In the genomic region with DNA sequence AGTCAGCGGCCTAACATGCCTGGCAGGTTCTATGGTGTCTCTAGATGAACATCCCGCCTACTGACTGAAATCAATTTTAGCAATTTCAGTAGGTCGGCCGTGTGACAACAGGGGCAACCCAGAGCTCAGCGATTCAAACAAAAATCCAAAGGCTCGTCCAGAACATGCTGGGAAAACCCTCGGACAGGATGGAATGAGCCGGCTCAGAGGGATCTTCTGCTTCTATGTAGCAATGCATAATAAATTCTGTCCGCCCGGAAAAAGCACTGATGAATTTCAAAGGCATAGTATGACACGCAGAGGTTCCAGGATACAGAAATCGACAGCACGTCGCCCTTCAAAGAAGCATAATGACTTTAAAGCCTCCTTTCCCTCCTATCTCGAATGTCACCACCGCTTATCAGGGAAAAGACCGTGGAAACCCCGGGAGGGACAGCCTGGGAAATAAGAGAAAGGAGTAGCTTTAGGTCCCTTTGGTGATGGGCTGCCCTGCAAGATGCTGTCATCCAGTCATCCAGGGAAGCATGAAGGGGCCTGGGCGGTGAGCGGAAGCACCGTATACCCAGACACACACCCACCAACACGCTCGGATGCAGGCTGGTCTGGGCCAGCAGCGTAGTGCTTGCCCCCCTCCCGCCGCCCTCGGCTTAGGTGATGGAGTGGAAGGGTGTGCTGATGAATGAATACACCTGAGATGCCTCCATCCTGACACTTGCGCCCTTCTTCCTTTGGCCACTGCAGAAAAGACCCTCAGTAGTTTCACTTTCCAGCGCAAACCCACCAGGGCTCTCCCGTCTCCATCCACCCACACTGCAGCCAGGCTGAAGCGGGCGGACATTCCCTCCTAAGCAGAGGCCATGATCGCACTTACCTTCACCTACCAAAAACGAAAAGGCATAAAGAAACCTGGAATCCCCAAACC, we compare ENCODE assay signal across 8 mouse cellular contexts. TPM values are rescaled to one million over a fixed set of nuclear protein-coding genes. Genes with fewer than 3 reads are reported as not detected.
A peak's percentile ranks its signal among the peaks of the same experiment; 100 is the strongest.
DNase-seq lines count a peak whose midpoint lies in the region; TF ChIP-seq lines count a peak whose summit lies in the region.

No protein-coding gene starts in this region.

- no peaks in the 10 kb centered on the region for H3K79me2 ChIP-seq in C2C12 (ENCODE audit: control insufficient read depth, insufficient read depth)

- H3K4me3 ChIP-seq in C2C12 (ENCODE audit: insufficient read depth, poor library complexity, severe bottlenecking) (peak overlapping the region; percentile 48), ES-E14 (ENCODE audit: insufficient read depth in 1 of 2, low read depth in 1 of 2, low read length in 2 of 2, poor library complexity in 1 of 2, severe bottlenecking in 1 of 2) (peak overlapping the region; percentile 77 to 98)

- H3K36me3 ChIP-seq in C2C12 (ENCODE audit: control insufficient read depth, insufficient read depth) (no peaks in the 10 kb centered on the region), ES-E14 (ENCODE audit: control insufficient read depth, insufficient read depth, low read length, poor library complexity, severe bottlenecking) (no peaks in the 10 kb centered on the region)

- intact Hi-C loops in gastrocnemius, postnatal 14 days (cut with DNase I; ENCODE audit: low total_unique reads): loop anchor here (10.0 kb wide), 1 partner anchor 78 kb away; no protein-coding TSS in a partner anchor

- no peak for TF ChIP-seq CTCF in C2C12 (IDR thresholded peaks at IDR 0.05; ENCODE audit: control insufficient read depth, insufficient read depth, insufficient read length)

- no peak for DNase-seq in ES-E14 (ENCODE audit: low read depth, low spot score)
- DNase-seq in cerebellum, postnatal 14 days: peak; percentile 72 to 75
- DNase-seq in gastrocnemius, postnatal 14 days: peak; percentile 28
- DNase-seq in kidney, postnatal 25 days: peak; percentile 23 to 59
- DNase-seq in lung, postnatal 4 days: peak; percentile 39 to 51
- DNase-seq in right cerebral cortex, postnatal 14 days: peak; percentile 42
- DNase-seq in urinary bladder, postnatal 14 days (ENCODE audit: low spot score): no peak

- no peak overlapping the region for H3K27ac ChIP-seq in ES-E14 (ENCODE audit: insufficient read depth, low read depth, low read length, poor library complexity, severe bottlenecking)

- in situ Hi-C loops in ES-E14 (cut with MboI; ENCODE audit: low sequenced_read_pairs in 2 of 2, unreplicated experiment in 2 of 2): no loop called here

- no peaks in the 10 kb centered on the region for H3K79me3 ChIP-seq in C2C12 (ENCODE audit: low read depth)

- peaks cover 0 to 16% of the 10 kb centered on the region in 2 experiments; a peak in 2 of 4 replicates for H3K4me1 ChIP-seq in ES-E14 (ENCODE audit: control insufficient read depth in 2 of 2, insufficient read depth in 2 of 2, low read length in 2 of 2, poor library complexity in 1 of 2)

- no peaks in the 10 kb centered on the region for H3K9me3 ChIP-seq in ES-E14 (ENCODE audit: control insufficient read depth, insufficient read depth, low read depth, low read length)

- peak overlapping the region; percentile 74 for H3K9ac ChIP-seq in ES-E14 (ENCODE audit: insufficient read depth, low read depth, low read length, poor library complexity, severe bottlenecking)

- H3ac ChIP-seq in C2C12 (ENCODE audit: control insufficient read depth, insufficient read length, low read depth): peak overlapping the region; percentile 52

- no peaks in the 10 kb centered on the region for H3K27me3 ChIP-seq in C2C12 (ENCODE audit: control insufficient read depth, insufficient read depth, insufficient read length)

TF ChIP-seq in C2C12, 6 proteins besides CTCF, POLR2A, EP300 and RAD21:
- TF ChIP-seq MAX (IDR thresholded peaks at IDR 0.05) (no peak), FOSL1 (IDR thresholded peaks at IDR 0.05; ENCODE audit: insufficient read depth, low read length, poor library complexity, severe bottlenecking) (no peak), MYOG (IDR thresholded peaks at IDR 0.05; ENCODE audit: control insufficient read depth, extremely low read depth, insufficient read length) (no peak), USF1 (IDR thresholded peaks at IDR 0.05; ENCODE audit: low read depth) (no peak), CEBPB (IDR thresholded peaks at IDR 0.05; ENCODE audit: low read depth) (no peak), MYOD1 (IDR thresholded peaks at IDR 0.05; ENCODE audit: control insufficient read depth, insufficient read length, low read depth) (no peak)

TF ChIP-seq in ES-E14, 5 proteins besides CTCF, POLR2A, EP300 and RAD21:
- TF ChIP-seq ZNF384 (IDR thresholded peaks at IDR 0.05; ENCODE audit: low read depth, low read length): no peak
- no peak for TF ChIP-seq ZC3H11A (IDR thresholded peaks at IDR 0.05; ENCODE audit: borderline replicate concordance, low read depth, low read length)
- no peak for TF ChIP-seq MAFK (IDR thresholded peaks at IDR 0.05; ENCODE audit: insufficient read depth, low read depth, low read length)
- TF ChIP-seq CHD2 (IDR thresholded peaks at IDR 0.05; ENCODE audit: low read depth, low read length): no peak
- TF ChIP-seq HCFC1 (IDR thresholded peaks at IDR 0.05; ENCODE audit: borderline replicate concordance, insufficient read depth, low read length): no peak

RNA-seq across cellular contexts. Expression of a gene that starts 0.8 kb away (rescaled TPM):
- 9.0 TPM for polyA plus RNA-seq in C2C12 (2012; fragmentation: generic; extraction: Trizol)
- total RNA-seq in ES-E14 (2012; rRNA removed): 12.5 and 18.0 TPM in 2 replicates
- 100 to 1,000 TPM in 1 of 2 experiments, 10 to 100 TPM in 1; 59.4 to 109 TPM for total RNA-seq in gastrocnemius, postnatal 14 days (2021)

Comparison
In these comparisons a context has a peak if more than half of its experiments do, and no peak if none do; other contexts are left out.
1. DNase-seq: peak in cerebellum, postnatal 14 days (2 of 2), gastrocnemius, postnatal 14 days (single experiment), kidney, postnatal 25 days (2 of 2), lung, postnatal 4 days (2 of 2) and right cerebral cortex, postnatal 14 days (single experiment); none in ES-E14 (single experiment) and urinary bladder, postnatal 14 days (single experiment).